Mouse (Mus musculus) skeletal muscle tissue, adult 2 months (tissue): ENCODE measurements around the gene Nav3.
A peak's percentile ranks its signal among the peaks of the same experiment; 100 is the strongest.
"Not testable (repeated sequence)": the region's sequence is repeated elsewhere in the genome, so short reads cannot be mapped to it uniquely, and the experiment has no call there.

Source experiments
- DNase-seq: peaks from one replicate; pipeline ENCODE4 v3.0.0-alpha.2; 2012; ENCODE audit warnings: low read depth, low spot score

Gene Nav3

GRCm38 (mm10) chr10:110076575-110076974 is 379.4 kb downstream of the Nav3 start:
- DNase-seq, result peak; percentile 50

GRCm38 (mm10) chr10:110072355-110072754 is 383.6 kb downstream of the Nav3 start:
- DNase-seq, result no peak

- DNase-seq, result no peak
Measured at GRCm38 (mm10) chr10:110061166-110061565, 394.8 kb downstream of the Nav3 start.

- DNase-seq, result no peak
Measured at GRCm38 (mm10) chr10:110037547-110037946, 418.5 kb downstream of the Nav3 start.

GRCm38 (mm10) chr10:110034582-110035099 is 421.4 kb downstream of the Nav3 start:
- no peak for DNase-seq

- not testable (repeated sequence) for DNase-seq
Measured at GRCm38 (mm10) chr10:110024897-110025296, 431.1 kb downstream of the Nav3 start.

- DNase-seq, result no peak
Measured at GRCm38 (mm10) chr10:110022100-110022499, 433.9 kb downstream of the Nav3 start.

GRCm38 (mm10) chr10:110019266-110019866 is 436.6 kb downstream of the Nav3 start:
- no peak for DNase-seq

GRCm38 (mm10) chr10:110001328-110001727 is 454.7 kb downstream of the Nav3 start:
- DNase-seq, result not testable (repeated sequence)

GRCm38 (mm10) chr10:110000755-110001247 is 455.2 kb downstream of the Nav3 start:
- DNase-seq, result peak; percentile 36

- DNase-seq, result peak; percentile 4
Measured at GRCm38 (mm10) chr10:109999904-110000303, 456.1 kb downstream of the Nav3 start.

- peak; percentile 30 for DNase-seq
Measured at GRCm38 (mm10) chr10:109994302-109994701, 461.7 kb downstream of the Nav3 start.

GRCm38 (mm10) chr10:109985824-109986485 is 470.0 kb downstream of the Nav3 start:
- peak; percentile 23 for DNase-seq

- DNase-seq, result no peak
Measured at GRCm38 (mm10) chr10:109976351-109976750, 479.7 kb downstream of the Nav3 start.

- no peak for DNase-seq
Measured at GRCm38 (mm10) chr10:109974177-109974576, 481.8 kb downstream of the Nav3 start.

GRCm38 (mm10) chr10:109973483-109973882 is 482.5 kb downstream of the Nav3 start:
- DNase-seq, result no peak

- DNase-seq, result no peak
Measured at GRCm38 (mm10) chr10:109950296-109950695, 505.7 kb downstream of the Nav3 start.

GRCm38 (mm10) chr10:109929319-109929622 is 526.7 kb downstream of the Nav3 start:
- DNase-seq, result no peak

- DNase-seq, result no peak
Measured at GRCm38 (mm10) chr10:109928547-109929318, 527.3 kb downstream of the Nav3 start.

GRCm38 (mm10) chr10:109926149-109926548 is 529.9 kb downstream of the Nav3 start:
- no peak for DNase-seq

- DNase-seq, result no peak
Measured at GRCm38 (mm10) chr10:109924136-109924535, 531.9 kb downstream of the Nav3 start.

GRCm38 (mm10) chr10:109921368-109921767 is 534.6 kb downstream of the Nav3 start:
- DNase-seq, result no peak
